ENCODE assay signal across 9 mouse cellular contexts in the genomic region with DNA sequence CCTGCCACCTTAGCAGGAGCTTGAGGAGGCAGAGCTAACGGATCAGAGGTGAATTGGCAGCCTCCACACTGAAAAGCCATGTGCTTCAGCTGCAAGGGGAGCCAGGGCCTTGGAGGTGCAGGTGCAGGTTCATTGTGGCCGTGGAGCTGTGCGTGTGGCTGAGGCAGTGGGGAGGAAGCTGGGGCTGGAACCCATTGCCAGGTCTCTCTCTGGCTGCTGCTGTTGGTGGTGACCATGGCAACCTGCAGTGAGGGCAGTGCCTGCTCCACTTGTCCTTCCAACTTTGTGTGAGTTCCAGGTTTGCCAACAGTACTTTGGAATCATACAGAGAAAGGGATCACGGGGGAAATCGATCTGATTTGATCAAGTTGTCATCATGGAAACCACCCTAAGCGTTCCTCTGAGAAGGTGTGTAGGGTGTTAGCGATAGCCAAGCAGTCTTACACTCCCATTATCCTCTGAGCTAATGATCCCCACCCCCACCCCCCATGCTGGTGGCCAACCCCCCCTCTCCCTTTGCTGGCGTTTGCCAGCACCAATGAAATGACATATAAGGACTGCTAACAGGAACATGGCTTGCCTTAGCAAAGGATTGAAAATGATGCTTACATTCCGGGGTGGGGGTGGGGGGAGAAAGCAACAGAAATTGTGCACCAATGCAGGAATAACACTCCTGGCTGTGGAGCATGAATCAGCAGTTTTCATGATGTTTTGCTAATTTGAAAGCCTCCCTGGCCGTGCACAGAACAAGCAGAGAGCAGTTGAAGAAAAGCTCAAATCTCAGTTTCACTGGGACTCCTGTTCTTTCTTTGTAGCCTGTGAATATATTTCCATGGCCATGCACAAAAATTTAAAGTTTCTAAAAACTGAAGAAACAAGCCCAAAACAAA.
DNase-seq lines count a peak whose midpoint lies in the region; ATAC-seq and TF ChIP-seq lines count a peak whose summit lies in the region.
"Had no signal": no experiment of that assay in that cellular context is flagged by ENCODE, and none has a peak within 500 bp of the region (broad histone marks: within the 10 kb centered on the region; RNA-seq: fewer than 3 reads in every experiment).

No protein-coding gene starts in this region.

- H3K4me2 ChIP-seq in embryonic facial prominence, embryonic 11.5 days (ENCODE audit: low read depth, low read length): no peak overlapping the region
- H3K4me2 ChIP-seq in lung, postnatal 0 days (replicated peaks; ENCODE audit: low read depth, low read length): no peak overlapping the region
- H3K4me2 ChIP-seq in stomach, postnatal 0 days (replicated peaks; ENCODE audit: low read depth): no peak overlapping the region

- DNase-seq in embryonic facial prominence, embryonic 11.5 days (ENCODE audit: low spot score): peak; percentile 20
- DNase-seq in embryonic facial prominence, embryonic 10.5 days (ENCODE audit: low spot score): no peak
- DNase-seq in lung, postnatal 0 days (ENCODE audit: low spot score): no peak
- DNase-seq in lung, postnatal 14 days: no peak
- DNase-seq in kidney, postnatal 25 days: peak; percentile 59 to 85
- DNase-seq in stomach, postnatal 0 days (ENCODE audit: low spot score): no peak
- DNase-seq in embryo, embryonic 10 days (ENCODE audit: low spot score): no peak
- DNase-seq in spleen, postnatal 36 days (ENCODE audit: low spot score in 2 of 2): no peak

- no peak overlapping the region for H3K4me3 ChIP-seq in embryonic facial prominence, embryonic 11.5 days (ENCODE audit: low read depth, low read length)
- H3K4me3 ChIP-seq in embryonic facial prominence, embryonic 10.5 days: no peak overlapping the region
- H3K4me3 ChIP-seq in lung, postnatal 0 days (ENCODE audit: low read depth, low read length): no peak overlapping the region
- no peak overlapping the region for H3K4me3 ChIP-seq in stomach, postnatal 0 days (ENCODE audit: low read depth, low read length)
- H3K4me3 ChIP-seq: limb, embryonic 12.5 days had no signal

- TF ChIP-seq CTCF in lung, postnatal 0 days (IDR thresholded peaks at IDR 0.05): no peak
- no peak for TF ChIP-seq CTCF in stomach, postnatal 0 days (IDR thresholded peaks at IDR 0.05; ENCODE audit: low read depth)

- no peaks in the 10 kb centered on the region for H3K27me3 ChIP-seq in embryonic facial prominence, embryonic 11.5 days (ENCODE audit: control insufficient read depth, insufficient read depth, low read length)
- H3K27me3 ChIP-seq in embryonic facial prominence, embryonic 10.5 days (replicated peaks; ENCODE audit: low read depth, poor library complexity, severe bottlenecking): no peaks in the 10 kb centered on the region
- H3K27me3 ChIP-seq in lung, postnatal 0 days (replicated peaks; ENCODE audit: insufficient read depth, low read length): no peaks in the 10 kb centered on the region
- no peaks in the 10 kb centered on the region for H3K27me3 ChIP-seq in stomach, postnatal 0 days (ENCODE audit: control insufficient read depth, insufficient read depth, low read length)
- H3K27me3 ChIP-seq: limb, embryonic 12.5 days had no signal

- H3K36me3 ChIP-seq in embryonic facial prominence, embryonic 11.5 days (replicated peaks; ENCODE audit: control insufficient read depth, insufficient read depth, low read depth, low read length): no peaks in the 10 kb centered on the region
- no peaks in the 10 kb centered on the region for H3K36me3 ChIP-seq in embryonic facial prominence, embryonic 10.5 days (replicated peaks)
- H3K36me3 ChIP-seq in lung, postnatal 0 days (ENCODE audit: insufficient read depth, low read length): no peaks in the 10 kb centered on the region
- no peaks in the 10 kb centered on the region for H3K36me3 ChIP-seq in stomach, postnatal 0 days (ENCODE audit: control insufficient read depth, insufficient read depth, low read length)
- H3K36me3 ChIP-seq: limb, embryonic 12.5 days had no signal

- no peak for ATAC-seq in embryonic facial prominence, embryonic 11.5 days (replicated peaks; ENCODE audit: insufficient number of reproducible peaks, low FRiP score, low TSS enrichment, low read depth)
- 0 out of 2 replicates have a peak, but pooled peaks have one; percentile 14 for ATAC-seq in lung, postnatal 0 days
- ATAC-seq in stomach, postnatal 0 days (ENCODE audit: low FRiP score, low TSS enrichment): peak; percentile 51

- H3K9me3 ChIP-seq in embryonic facial prominence, embryonic 11.5 days (replicated peaks; ENCODE audit: control insufficient read depth, low read length): no peaks in the 10 kb centered on the region
- H3K9me3 ChIP-seq in embryonic facial prominence, embryonic 10.5 days: no peaks in the 10 kb centered on the region
- no peaks in the 10 kb centered on the region for H3K9me3 ChIP-seq in lung, postnatal 0 days (ENCODE audit: low read length)
- no peaks in the 10 kb centered on the region for H3K9me3 ChIP-seq in stomach, postnatal 0 days (ENCODE audit: control insufficient read depth, low read length)
- H3K9me3 ChIP-seq: limb, embryonic 12.5 days had no signal

- no peaks in the 10 kb centered on the region for H3K4me1 ChIP-seq in embryonic facial prominence, embryonic 11.5 days (ENCODE audit: control insufficient read depth, insufficient read depth, low read length)
- peaks cover 27% of the 10 kb centered on the region for H3K4me1 ChIP-seq in embryonic facial prominence, embryonic 10.5 days
- H3K4me1 ChIP-seq in lung, postnatal 0 days (ENCODE audit: insufficient read depth, low read depth, low read length): peaks cover 4% of the 10 kb centered on the region; the same call in 1 of the 2 replicates
- no peaks in the 10 kb centered on the region for H3K4me1 ChIP-seq in stomach, postnatal 0 days (replicated peaks; ENCODE audit: control insufficient read depth, insufficient read depth)

- no peak overlapping the region for H3K27ac ChIP-seq in embryonic facial prominence, embryonic 11.5 days (replicated peaks; ENCODE audit: low read depth, low read length)
- H3K27ac ChIP-seq in embryonic facial prominence, embryonic 10.5 days (replicated peaks): no peak overlapping the region
- no peak overlapping the region for H3K27ac ChIP-seq in lung, postnatal 0 days (ENCODE audit: low read length)
- no peak overlapping the region for H3K27ac ChIP-seq in stomach, postnatal 0 days (replicated peaks)
- H3K27ac ChIP-seq: limb, embryonic 12.5 days had no signal

- WGBS in embryonic facial prominence, embryonic 11.5 days: 51% methylated on average over 10 of the region's 10 CpGs
- WGBS in embryonic facial prominence, embryonic 10.5 days: 55% methylated on average over 10 of the region's 10 CpGs
- 30% methylated on average over 10 of the region's 10 CpGs for WGBS in lung, postnatal 0 days
- 43% methylated on average over 10 of the region's 10 CpGs for WGBS in stomach, postnatal 0 days

- H3K9ac ChIP-seq in embryonic facial prominence, embryonic 11.5 days (replicated peaks; ENCODE audit: low read length): no peak overlapping the region
- H3K9ac ChIP-seq in lung, postnatal 0 days (replicated peaks; ENCODE audit: low read depth): no peak overlapping the region
- no peak overlapping the region for H3K9ac ChIP-seq in stomach, postnatal 0 days (ENCODE audit: low read length)
- H3K9ac ChIP-seq: limb, embryonic 12.5 days had no signal

- TF ChIP-seq EP300 in lung, postnatal 0 days (IDR thresholded peaks at IDR 0.05): no peak
- TF ChIP-seq EP300 in stomach, postnatal 0 days (optimal IDR thresholded peaks at IDR 0.05): no peak

Comparison
In these comparisons a context has a peak if more than half of its experiments do, and no peak if none do; other contexts are left out.
1. DNase-seq: peak in embryonic facial prominence, embryonic 11.5 days (single experiment) and kidney, postnatal 25 days (2 of 2); none in embryonic facial prominence, embryonic 10.5 days (single experiment), lung, postnatal 0 days (single experiment), lung, postnatal 14 days (single experiment), stomach, postnatal 0 days (single experiment), embryo, embryonic 10 days (single experiment) and spleen, postnatal 36 days (0 of 2).